Mouse (Mus musculus) mature B cell (primary cell): ENCODE results near the gene Elane.

Experiments
- in situ Hi-C: fragments of 300-500 bp; cut with MboI; formaldehyde crosslinking; loops from 2 replicates; pipeline ENCODE4 v1.14.3; 2019

The Elane gene

DNA sequence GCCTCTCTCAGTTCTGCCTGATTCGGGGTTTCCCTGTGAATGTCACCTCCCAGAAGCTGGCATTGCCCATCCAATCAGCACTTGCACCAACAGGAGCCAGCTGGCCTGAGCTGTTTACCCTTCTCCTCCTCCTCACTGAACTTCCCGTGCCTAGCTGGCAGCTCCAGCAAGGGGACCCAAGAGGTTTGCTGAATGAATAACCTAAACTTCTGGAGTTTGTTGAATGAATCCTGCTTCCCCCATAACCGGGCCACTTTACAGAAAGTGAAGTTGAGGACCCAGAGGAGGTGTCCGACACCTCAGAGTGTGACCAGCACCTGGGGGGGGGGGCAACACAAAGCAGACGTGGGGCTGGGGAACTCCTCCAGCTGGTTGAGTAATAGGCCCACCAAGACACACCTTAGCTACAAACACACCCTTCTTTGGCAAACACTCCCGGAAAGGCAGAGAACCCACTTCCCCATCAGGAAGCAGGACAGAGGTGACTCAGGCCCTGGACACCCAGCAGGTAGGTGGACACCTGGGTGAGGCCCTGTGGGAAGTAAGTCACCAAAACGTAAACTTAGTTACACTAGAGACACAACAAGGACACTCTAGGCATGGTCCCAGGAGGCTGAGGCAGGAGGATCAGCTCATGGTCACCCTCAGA, 29.0 kb downstream of the Elane start:
- in situ Hi-C loops = no loop called here

DNA sequence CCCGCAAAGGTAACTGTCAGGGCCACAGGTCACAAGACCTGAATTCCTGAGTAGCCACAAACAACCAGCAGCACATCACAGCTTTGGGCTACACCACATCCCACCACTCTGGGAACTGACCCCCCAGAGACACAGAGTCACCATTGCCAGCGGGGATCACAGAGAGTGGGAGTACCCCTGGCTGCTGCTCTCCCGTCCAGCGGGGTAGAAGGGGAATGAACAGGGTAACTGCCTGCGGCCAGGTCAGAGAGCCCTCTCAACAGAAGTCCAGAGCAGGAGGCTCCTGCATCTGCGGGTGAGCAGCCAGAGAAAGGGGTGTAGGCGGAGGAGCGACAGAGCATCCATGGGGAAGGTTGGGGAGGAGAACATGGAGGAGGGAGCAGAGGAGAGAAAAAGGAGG, 30.0 kb downstream of the Elane start:
- in situ Hi-C loops = no loop called here

DNA sequence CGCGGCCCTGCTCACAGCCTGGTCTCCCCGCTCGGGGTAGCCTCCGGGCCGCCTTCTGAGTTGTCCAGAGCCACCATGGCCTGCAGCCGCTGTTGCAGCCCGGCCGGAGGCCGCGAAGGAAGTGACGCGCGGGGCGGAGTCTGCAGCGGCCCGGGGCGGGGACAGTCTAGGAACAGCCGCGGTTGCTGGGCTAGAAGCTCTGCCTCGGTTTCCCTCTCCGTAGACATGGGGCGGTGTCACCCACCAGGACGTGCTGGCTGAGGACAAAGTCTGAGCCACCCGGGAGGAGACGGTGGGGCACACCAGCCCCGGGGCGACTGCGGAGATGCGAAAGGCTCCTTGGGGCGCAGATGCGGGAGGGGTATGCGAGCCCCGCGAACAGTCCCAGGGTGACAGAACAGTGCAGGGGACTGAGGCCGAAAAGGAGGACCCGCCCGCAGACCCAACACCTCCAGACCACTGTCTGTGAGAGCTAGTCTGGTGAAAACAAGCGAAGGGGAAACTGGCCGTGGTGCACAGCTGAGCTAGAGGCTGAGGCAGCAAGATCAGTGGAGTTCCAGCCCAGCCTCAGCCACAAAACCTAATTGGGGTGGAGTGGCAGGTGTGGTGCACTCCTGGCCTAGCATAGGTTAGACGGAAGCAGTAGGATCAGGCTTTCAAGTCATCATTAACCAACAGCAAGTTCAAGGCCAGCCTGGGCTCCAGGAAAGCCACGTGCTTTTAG, 30.9 kb downstream of the Elane start, which contains the start of gene Kiss1r:
Gene Kiss1r, plus strand, starts transcription at position 164 of the 724 bp plus-strand sequence.
- in situ Hi-C loops = no loop called here

DNA sequence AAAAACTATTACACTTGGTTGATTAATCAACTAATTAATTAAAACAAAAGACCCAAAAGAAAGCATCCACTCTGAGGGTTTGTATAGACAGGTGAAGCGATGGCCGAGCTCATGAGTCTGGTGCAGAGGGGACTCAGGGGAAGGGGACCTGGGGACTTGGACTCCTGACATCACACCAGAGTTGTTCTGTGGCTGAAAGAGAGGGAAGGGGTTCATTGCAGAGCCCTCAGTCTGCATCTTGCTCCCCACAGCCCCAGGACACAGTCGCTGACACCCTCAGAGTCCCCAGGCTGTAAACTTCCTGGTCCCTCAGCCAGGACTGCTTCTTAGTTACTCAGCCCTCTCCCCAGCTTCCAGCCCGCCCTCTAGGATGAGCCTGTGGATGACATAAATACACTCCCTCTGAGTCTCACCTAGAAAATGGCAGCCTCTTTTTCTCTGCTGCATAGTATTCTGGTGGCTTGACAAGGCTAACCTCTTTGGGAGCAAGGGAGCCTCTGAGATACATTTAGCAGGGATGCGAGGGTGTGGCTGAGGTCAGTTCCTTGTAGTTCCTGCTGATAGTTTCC, 31.6 kb downstream of the Elane start:
- in situ Hi-C loops = no loop called here

DNA sequence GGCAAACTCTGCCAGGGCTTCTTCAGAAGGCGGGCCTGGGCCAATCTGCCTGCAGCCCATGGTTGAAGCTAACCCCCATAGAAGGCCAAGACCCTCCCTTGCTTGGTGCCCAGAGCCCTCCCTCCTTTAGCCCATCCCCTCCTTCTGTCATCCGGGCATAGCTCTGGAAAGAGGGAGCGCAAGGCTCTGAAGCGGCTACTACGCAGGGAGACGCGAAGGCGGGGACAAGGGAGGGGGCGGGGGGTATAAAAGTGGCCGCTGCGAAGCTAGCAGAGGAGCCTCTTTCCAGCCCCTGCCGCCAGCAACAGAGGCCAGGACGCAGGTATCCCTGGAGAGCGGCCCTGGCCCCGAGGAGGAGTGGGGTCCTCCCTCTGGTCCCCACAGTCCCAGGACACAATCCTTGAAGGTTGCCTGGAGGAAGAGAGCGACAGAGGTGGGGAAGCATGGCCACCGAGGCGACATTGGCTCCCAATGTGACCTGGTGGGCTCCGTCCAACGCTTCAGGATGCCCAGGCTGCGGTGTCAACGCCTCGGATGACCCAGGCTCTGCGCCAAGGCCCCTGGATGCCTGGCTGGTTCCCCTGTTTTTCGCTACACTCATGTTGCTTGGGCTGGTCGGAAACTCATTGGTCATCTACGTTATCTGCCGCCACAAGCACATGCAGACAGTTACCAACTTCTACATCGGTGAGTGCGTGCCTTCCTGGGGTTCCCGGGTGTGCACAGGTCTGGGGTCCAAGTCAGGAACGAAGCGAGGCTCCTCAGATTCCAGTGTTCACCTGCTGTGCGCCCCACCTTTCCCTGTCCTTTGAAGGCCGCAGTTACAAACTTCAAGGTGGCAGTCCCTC, 32.4 kb downstream of the Elane start:
- in situ Hi-C loops = no loop called here

DNA sequence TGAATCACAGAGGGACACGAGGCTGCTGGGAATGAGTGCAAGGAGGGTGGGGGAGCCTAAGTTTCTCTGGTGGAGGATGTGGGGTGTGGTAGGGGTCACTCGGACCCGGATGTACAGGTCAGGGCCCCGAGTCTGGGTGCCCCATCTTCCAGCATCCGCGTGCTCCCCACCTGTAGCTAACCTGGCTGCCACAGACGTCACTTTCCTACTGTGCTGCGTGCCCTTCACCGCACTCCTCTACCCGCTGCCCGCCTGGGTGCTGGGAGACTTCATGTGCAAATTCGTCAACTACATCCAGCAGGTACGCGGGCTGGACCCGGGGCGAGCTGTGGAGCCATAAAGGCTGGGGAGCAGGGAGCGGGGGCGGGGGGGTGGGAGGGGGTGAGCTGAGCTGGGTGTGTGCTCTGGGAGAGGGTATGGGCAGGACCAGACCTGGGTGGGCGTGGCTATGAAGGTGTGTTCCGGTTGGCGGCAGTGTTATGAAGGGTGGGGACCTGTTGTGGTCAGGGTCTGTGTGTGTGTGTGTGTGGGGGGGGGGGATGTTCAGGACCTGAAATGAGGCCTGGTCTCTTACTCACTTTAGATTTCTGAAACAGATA, 33.3 kb downstream of the Elane start:
- in situ Hi-C loops = no loop called here

DNA sequence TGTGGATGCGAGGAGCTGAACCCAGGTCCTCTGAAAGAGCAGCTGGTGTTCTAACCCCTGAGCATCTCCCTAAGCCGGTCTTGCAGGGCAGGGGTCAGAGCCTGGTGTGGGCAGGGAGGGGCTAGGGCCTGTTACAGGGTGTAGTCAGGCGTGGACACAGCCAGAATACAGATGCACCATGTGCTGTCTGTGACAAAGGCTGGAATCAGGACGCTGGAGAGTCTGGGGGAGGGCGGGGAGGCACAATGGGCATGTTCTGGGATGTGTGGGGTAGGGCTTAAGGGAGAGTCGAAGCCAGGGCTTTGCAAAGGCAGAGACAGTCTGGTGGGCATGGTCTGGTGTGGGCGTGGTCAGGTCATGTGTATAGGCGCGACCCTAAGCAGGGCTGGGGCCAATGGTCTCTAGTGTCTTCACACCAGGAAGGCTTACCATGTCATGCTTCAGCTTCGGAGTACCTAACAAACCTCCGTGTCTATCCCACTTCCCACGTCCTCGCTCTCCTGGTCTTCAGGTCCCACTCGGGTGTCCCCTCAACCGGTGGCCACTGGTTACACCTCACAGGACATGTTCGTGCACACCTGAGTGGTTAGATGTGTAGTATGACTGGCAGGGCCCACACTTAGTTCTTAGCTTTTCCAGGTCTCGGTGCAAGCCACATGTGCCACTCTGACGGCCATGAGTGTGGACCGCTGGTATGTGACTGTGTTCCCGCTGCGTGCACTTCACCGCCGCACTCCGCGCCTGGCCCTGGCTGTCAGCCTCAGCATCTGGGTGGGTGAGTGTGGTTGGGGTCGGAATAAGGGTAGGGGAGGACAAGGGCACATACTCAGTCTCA, 34.2 kb downstream of the Elane start:
- in situ Hi-C loops = loop anchor here (5.0 to 10.0 kb wide), 2 partner anchors 37 to 85 kb away; no protein-coding TSS in a partner anchor

DNA sequence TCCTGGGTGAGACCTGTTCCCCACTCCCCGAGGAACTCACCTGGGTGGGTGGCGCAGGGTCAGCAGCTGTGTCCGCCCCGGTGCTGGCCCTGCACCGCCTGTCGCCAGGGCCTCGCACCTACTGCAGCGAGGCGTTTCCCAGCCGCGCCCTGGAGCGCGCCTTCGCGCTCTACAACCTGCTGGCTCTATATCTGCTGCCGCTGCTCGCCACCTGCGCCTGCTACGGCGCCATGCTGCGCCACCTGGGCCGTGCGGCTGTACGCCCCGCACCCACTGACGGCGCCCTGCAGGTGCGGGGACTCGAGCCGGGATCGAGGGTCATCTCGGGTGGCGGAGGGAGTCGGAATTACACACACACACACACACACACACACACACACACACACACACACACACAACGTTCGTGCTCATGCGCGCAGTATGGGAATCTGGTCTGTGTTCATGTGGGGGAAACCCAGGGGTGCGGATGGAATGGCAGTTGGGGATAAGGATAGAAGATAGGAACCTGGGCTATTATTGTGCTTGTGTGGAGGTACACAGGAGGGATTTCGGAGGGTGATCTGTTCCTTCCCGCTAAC, 35.0 kb downstream of the Elane start, which contains the start of gene R3hdm4:
Gene R3hdm4, minus strand, starts transcription at position 251 of the 578 bp plus-strand sequence.
- in situ Hi-C loops = loop anchor here (5.0 to 10.0 kb wide), 2 partner anchors 36 to 86 kb away; no protein-coding TSS in a partner anchor

DNA sequence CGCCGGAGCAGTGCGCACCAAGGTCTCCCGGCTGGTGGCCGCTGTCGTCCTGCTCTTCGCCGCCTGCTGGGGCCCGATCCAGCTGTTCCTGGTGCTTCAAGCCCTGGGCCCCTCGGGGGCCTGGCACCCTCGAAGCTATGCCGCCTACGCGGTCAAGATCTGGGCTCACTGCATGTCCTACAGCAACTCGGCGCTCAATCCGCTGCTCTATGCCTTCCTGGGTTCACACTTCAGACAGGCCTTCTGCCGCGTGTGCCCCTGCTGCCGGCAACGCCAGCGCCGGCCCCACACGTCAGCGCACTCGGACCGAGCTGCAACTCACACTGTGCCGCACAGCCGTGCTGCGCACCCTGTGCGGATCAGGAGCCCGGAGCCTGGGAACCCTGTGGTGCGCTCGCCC, 35.5 kb downstream of the Elane start:
- in situ Hi-C loops = loop anchor here (5.0 to 10.0 kb wide), 2 partner anchors 36 to 87 kb away; no protein-coding TSS in a partner anchor

DNA sequence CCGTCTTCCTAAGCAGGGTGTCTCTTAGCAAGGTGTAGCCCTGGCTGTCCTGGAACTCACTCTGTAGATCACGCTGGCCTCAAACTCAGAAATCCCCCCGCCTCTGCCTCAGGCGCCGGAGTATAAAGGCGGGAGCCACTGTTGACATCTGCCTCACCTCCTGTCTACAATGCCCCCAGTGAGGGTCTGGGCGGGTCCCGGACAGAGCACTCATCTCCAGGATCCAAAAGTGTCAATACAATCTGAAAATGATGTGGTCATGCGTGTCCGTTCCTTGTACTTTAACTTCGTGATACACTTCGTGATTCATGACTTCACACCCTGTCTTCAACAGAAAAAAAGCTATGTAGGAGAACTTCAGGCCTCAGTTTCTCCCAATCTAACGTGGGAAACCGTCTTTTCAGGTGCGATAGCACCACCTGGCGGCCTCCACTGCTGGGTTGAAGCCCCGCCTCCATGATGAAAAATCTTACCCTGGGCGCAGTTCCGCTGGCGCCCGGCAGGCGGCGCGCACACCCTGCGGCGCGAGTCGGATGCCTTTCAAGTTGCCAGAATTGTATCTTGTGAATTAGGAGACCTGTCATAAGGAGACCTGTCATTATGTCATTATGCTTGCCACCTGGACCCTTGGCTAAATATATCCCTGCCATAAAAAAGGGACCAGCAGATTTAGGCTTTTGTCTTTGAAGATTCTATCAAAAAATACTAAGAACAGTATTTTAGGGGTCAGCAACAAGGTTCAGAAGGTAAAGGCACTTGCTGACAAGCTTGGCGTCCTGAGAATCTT, 39.1 kb downstream of the Elane start:
- in situ Hi-C loops = loop anchor here (5.0 to 10.0 kb wide), 2 partner anchors 32 to 90 kb away; no protein-coding TSS in a partner anchor

DNA sequence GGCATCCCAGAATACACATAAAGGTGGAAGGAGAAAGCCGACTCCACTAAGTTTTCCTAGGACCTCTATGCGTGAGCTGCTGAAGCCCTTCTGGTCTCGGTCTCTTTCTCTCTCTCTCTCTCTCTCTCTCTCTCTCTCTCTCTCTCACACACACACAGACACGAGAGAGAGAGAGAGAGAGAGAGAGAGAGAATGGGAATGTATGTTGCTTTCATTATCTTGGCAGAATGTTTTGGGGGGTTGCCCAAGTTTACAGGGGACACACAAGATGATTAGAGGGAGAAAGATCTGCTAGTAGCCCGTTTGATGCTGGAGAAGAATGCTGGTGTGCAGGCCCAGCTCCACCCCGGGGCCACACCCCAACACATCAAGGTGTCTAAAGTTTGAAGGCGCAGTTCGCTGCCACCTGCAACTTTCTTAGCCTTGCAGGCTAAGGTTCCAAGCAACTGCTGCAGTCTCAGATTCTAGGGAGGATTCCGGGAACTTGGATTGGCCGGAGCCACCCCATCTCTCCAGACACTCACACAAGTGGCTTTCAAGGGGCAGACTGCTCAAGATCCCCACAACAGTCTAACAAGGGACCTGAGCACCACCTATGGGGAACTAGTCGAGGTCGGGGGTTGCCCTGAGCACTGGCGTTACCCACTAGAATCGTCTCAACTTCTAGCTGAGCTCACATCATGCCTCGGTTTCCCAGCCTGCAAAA, 39.9 kb downstream of the Elane start:
- in situ Hi-C loops = loop anchor here (10.0 kb wide), 1 partner anchor 91 kb away; no protein-coding TSS in a partner anchor

DNA sequence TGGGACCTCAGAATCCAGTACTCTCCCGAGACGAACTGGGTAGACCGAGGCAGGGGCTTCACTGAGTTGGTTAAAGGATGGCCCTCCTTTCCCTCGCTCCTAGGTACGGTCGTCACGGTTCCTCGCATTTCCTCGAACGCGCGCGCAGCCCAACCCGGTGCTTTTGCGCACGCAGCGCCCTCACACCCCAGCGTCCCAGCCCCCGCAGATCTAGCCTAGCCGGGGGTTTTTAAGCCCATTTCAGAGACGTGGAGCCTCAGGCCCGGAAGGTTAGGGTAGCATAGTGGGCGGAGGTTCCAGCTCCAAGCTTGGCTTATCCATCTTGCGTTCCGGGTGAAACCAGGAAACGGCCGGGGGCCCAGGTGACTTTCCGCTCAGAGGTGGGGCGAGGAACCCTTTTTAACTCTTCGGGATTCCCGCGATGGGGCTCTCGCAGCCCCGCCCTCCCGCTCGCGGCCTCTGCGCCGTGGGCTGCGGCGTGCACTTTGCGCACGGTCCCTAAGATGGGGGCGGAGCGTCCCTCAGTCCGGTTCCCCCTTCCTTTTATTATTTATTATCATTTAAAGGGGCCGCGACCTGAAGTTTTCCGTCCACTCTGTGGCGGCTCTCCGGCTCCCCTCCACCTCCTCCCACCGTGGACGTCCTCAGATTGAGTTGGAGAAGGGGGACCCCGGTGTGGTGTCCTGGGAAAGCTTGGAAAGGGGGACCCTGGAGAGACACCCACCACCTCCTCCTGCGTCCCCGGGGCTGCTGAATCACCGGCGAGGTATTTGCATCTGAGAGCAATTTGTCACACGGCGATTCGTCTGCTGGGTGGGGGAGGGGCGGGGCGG, 40.7 kb downstream of the Elane start, which contains the start of gene Arid3a:
Gene Arid3a, plus strand, starts transcription at position 553 of the 833 bp plus-strand sequence.
- in situ Hi-C loops = loop anchor here (10.0 kb wide), 1 partner anchor 92 kb away; no protein-coding TSS in a partner anchor

DNA sequence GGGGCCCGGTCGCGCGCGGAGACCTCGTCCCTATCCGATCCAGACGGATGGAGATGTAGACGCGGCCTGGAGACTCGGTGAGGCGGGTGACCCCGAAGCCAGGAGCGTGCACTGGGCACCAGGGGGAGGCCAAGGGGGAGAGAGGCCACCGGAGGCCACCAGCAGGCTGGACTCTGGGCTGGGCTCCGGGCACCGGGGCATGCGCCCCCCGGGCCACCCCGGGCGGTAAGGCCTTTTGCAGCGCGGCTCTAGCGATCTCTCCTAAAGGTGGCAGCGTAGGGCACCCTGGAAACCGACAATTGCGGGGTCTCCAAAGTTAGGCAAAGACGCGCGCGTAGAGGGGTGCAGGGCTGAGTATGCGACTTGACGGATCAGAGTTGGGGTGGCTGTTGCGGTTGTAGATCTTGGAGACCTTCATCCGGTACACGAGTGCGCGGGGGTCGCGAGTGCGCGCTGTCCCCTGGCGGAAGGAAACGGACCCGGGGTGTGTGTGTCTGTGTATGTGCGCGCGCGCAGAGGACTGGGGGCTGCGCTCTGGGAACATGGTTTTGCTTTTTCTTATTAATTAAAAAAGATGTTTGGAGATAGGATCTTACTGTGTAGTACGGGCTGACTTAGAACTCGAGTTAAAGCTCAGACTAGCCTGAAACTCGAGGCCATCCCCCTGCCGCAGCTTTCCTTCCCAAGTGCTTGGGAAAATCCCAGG, 41.4 kb downstream of the Elane start:
- in situ Hi-C loops = loop anchor here (10.0 kb wide), 1 partner anchor 93 kb away; no protein-coding TSS in a partner anchor

DNA sequence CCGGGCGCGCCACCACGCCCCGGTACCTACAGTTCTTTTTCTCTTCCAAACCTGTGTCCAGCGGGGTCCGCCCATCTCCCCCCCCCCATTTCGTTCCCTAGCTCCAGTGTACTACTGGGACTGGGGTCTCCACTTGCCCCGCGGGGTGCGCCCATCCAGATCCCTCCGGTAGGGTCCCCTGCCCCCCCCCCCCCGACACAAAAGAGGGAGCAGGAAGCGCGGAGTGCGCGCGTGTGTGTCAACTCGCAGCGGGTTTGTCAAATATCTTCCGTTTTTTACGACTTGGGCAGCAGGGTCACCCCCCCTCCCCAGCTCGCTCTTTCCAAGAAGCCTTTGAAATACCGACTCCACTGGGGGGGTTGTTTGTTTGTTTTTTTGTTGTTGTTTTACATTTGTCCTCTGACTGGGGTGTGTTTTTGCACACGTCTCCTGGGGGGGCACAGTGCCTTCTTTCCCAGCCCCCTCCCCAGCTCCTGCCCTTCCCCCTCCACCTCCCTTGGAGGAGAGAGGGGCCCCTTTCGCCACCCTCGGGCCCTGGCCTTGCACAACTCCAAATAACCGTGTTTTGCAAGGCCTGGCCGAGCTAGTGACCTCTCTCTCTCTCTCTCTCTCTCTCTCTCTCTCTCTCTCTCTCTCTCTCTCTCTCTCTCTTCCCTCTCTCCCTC, 42.1 kb downstream of the Elane start:
- in situ Hi-C loops = loop anchor here (10.0 kb wide), 1 partner anchor 93 kb away; no protein-coding TSS in a partner anchor

DNA sequence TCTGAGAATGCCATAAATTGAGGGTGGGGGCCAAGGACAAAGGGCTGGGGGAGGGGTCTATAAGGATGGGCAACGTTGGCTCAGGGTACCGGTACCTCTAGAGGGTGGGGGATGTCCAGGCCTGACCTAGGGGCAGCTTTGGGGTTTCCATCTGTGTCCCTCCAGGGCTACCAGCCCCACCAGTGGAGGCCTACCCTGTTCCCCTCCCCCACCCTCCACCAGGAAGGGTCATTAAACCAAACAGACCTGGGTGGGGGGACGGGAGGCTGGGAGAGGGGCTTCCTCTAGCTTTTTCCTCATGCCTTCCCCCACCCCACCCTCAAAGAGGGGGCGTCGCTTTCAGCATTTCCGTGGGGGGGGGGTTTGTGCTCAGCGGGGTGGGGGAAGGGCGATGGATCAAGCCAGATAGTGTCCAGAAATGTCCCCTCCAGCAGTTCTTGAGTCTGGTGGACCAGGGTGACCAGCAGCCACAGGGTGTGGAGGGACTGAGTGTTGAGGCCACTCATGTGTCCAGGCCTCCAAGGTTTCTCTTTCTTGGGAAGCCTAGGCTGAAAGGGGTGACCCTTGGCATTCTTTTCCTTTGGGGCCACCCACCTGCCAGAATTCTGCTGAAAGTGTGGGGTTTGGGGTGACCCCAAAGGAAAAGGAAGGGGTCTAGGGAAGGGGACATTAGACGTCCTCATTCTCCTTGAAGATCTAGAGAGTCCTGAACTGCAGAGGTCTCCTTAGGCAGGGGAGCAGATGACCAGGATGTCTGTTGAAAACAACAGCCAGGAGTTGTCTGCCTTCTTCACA, 43.1 kb downstream of the Elane start:
- in situ Hi-C loops = loop anchor here (10.0 kb wide), 1 partner anchor 94 kb away; no protein-coding TSS in a partner anchor
